Mouse (Mus musculus) midbrain, embryonic 16.5 days (tissue): ENCODE data around the gene Adarb2. TPM values are rescaled to one million over a fixed set of nuclear protein-coding genes. Genes with fewer than 3 reads are reported as not detected.

ENCODE experiments used
- ATAC-seq: fragments of 200-750 bp; cut with Nextera tagmentation; 2 replicates; pipeline ENCODE4 v1.8.0; 2017; ENCODE audit warnings: moderate TSS enrichment
- H3K27ac ChIP-seq: fragments of 300-500 bp; sonication (generic); 2 replicates; pipeline ENCODE4 v1.5.1; 2014; ENCODE audit warnings: mild to moderate bottlenecking, low read length, mixed read lengths
- H3K27me3 ChIP-seq: fragments of 300-500 bp; sonication (generic); 2 replicates; pipeline ENCODE4 v1.6.1; 2014; ENCODE audit warnings: low read depth, low read length, mixed read lengths; ENCODE audit not compliant: control insufficient read depth, insufficient read depth
- H3K36me3 ChIP-seq: fragments of 300-500 bp; sonication (generic); 2 replicates; pipeline ENCODE4 v1.6.1; 2014; ENCODE audit warnings: mild to moderate bottlenecking, low read length, moderate library complexity, mixed read lengths; ENCODE audit not compliant: control insufficient read depth, insufficient read depth
- H3K4me1 ChIP-seq: fragments of 300-500 bp; sonication (generic); 2 replicates; pipeline ENCODE4 v1.6.1; 2014; ENCODE audit warnings: mild to moderate bottlenecking, low read length, mixed read lengths; ENCODE audit not compliant: control insufficient read depth, insufficient read depth
- H3K4me2 ChIP-seq: fragments of 300-500 bp; sonication (generic); 2 replicates; pipeline ENCODE4 v1.6.1; 2014; ENCODE audit warnings: mild to moderate bottlenecking, low read length, mixed read lengths
- H3K4me3 ChIP-seq: fragments of 300-500 bp; sonication (generic); 2 replicates; pipeline ENCODE4 v1.5.1; 2014; ENCODE audit warnings: low read depth, mild to moderate bottlenecking, low read length, moderate library complexity, mixed read lengths
- H3K9ac ChIP-seq: fragments of 300-500 bp; sonication (generic); 2 replicates; pipeline ENCODE4 v1.6.1; 2014; ENCODE audit warnings: low read depth, low read length, mixed read lengths
- H3K9me3 ChIP-seq: fragments of 300-500 bp; sonication (generic); replicated peaks from 2 replicates; pipeline ENCODE4 v1.6.1; 2014; ENCODE audit warnings: mild to moderate bottlenecking, low read length, mixed read lengths; ENCODE audit not compliant: control insufficient read depth, poor library complexity, severe bottlenecking
- WGBS: fragments of 180-500 bp; shearing (Covaris S2); extraction: QIAGEN DNeasy Blood & Tissue Kit; methylation state at CpG from one replicate; pipeline ENCODE4 v1.1.7; 2014; 5-methylcytosine and 5-hydroxymethylcytosine counted together
- polyA plus RNA-seq: library from polyadenylated mRNA; unstranded; fragments of >200 nt; fragmentation: Nextera tagmentation; extraction: Ambion mirVana; gene quantifications from 2 replicates; pipeline ENCODE4 v1.2.1, GENCODE M21; 2015

Adarb2 gene
- polyA plus RNA-seq, 1 experiment from 2014 or later: 30.2 TPM

DNA sequence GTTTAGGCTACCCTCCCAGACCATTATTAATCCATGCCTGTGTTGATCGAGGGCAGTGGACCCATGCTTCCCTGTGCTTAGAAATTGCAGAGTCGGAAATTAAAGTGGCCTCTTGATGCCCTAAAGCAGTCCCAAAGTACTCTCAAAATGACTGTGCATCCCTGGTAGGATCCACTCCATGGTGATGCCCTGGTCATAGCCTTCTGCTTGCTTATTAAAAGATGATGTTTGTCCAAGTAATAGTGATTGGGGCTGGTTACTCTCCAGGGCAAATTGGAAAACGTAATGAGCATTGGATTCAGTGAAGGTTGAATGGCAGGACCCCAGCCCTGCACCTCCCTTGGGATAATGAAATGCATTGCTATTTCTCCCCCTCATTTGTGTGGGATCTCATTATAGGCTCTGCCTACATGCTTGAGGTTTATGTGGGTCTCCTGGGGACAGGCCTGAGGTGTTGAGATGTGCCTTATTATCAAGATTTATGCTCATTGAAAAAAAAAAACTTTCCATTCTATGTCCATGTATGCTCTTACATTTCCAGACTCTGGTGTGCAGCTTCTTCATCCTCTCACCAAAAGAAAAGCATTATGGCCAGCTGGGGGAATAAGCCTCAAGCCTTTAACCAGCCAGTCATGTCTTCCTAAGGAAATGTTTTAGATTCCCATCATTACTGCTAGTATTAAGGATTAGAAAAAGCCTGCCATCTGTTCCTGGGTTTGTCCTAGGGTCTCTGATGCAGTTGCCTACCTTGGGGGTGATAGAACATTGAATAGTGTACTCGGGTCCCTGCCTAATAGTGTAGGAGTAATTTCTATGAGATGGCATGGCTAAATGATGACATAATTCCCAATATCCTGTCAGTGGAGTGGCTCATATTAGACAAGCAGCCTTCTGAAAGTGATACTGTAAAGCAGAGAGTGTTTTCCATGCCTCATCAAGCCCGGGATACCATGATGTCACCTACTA is 208.0 kb downstream of the Adarb2 start:
- Histone ChIP-seq H3K27me3 (no peaks in the 10 kb centered on the region), H3K4me2 (no peak overlapping the region), H3K4me3 (no peak overlapping the region), H3K9me3 (no peaks in the 10 kb centered on the region), H3K36me3 (no peaks in the 10 kb centered on the region), H3K27ac (no peak overlapping the region), H3K4me1 (no peaks in the 10 kb centered on the region; the same call in 1 of the 2 replicates), H3K9ac (no peak overlapping the region)
- WGBS: 58% methylated on average over 5 of the region's 5 CpGs
- peak; percentile 42; the same call in 1 of the 2 replicates for ATAC-seq

DNA sequence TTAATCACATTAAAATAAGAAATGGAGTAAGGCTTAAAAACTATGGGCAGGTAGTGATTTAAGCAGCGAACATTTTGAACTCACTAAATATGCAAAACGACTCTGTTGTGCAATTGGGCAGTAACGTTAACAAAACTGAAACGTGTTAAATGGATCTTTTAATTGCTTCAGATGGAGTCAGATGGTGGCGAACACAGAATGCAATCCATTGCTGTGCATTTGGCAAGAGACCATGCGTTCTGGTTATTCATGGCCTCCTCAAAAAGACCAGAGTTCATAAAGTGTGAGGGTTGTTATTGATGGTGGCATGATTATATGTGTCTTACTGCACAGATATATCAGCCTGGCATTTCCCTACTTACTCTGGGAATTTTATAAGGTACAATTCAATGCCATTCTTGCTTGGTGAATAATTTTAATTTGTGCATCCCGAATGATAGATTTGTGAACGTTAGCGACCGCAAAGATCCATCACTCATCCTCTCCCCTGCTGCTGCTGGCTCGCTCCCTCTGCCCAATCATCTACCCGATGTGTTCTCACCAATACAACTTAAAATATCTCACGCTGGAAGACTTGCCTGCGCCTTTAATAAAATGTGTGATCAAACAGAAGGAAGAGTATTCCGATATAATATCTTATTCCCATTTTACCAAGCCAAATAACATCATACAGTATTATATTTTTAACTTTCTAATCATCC is 221.5 kb downstream of the Adarb2 start:
- H3K27ac ChIP-seq: no peak overlapping the region
- no peaks in the 10 kb centered on the region for H3K4me1 ChIP-seq
- H3K4me2 ChIP-seq: no peak overlapping the region
- no peak for ATAC-seq
- no peak overlapping the region for H3K9ac ChIP-seq
- no peak overlapping the region for H3K4me3 ChIP-seq
- WGBS: 89% methylated on average over 15 of the region's 15 CpGs
- H3K36me3 ChIP-seq: no peaks in the 10 kb centered on the region
- H3K27me3 ChIP-seq: no peaks in the 10 kb centered on the region
- no peaks in the 10 kb centered on the region for H3K9me3 ChIP-seq

DNA sequence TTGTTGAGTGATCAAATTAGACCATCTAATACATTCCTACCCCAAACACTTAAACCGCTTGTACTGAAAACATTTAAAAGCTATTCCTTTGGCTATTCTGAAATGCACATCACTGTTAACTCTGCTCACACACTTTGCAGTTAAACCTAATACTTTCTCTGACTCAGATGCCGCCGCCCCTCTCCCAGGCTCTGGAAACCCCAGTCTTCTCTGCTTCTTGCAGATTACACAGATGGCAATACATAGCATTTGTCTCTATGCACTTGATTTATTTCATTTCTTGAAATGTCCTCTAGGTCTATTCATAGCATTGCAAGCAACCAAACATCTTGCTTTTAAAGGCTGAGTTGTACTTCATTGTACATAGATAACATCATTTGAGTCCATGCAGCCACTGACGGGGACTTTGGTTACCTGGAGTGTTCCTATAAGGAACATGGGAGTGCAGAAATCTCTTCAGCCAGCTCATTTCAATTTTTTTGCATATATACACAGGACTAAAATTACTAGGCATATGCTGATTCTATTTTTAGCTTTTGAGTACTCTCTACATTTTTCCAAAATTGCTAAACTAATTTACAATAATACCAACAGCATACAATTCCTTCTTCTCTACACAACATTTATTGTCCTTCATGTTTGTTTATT is 236.6 kb downstream of the Adarb2 start:
- no peaks in the 10 kb centered on the region for H3K36me3 ChIP-seq
- H3K27ac ChIP-seq: no peak overlapping the region
- peaks cover 2% of the 10 kb centered on the region; the same call in 1 of the 2 replicates for H3K9me3 ChIP-seq
- no peak overlapping the region for H3K4me2 ChIP-seq
- H3K9ac ChIP-seq: no peak overlapping the region
- WGBS: 93% methylated on average over 4 of the region's 4 CpGs
- no peaks in the 10 kb centered on the region for H3K4me1 ChIP-seq
- H3K27me3 ChIP-seq: no peaks in the 10 kb centered on the region
- no peak overlapping the region for H3K4me3 ChIP-seq
- no peak for ATAC-seq

DNA sequence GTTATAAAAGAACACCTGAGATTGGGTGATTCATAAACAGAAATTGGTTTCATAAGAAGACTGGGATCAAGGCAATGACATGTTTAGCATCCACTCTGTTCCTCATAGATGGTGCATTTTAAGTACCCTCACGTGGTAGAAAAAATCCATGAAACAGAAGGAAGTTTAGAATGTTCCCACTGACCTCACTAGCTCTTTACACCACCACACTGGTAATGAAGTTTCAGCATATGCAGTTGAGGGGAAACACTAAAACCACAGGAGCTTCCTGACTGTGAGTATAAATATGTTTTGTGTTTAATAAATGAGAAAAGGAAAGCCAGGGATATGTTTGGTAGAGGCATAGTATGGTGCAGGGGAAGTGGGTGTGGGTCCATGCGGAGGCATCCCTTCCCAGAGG is 242.7 kb downstream of the Adarb2 start:
- Histone ChIP-seq H3K9ac (no peak overlapping the region), H3K4me1 (no peaks in the 10 kb centered on the region), H3K4me3 (no peak overlapping the region), H3K9me3 (no peaks in the 10 kb centered on the region), H3K27ac (no peak overlapping the region), H3K27me3 (no peaks in the 10 kb centered on the region), H3K36me3 (no peaks in the 10 kb centered on the region), H3K4me2 (no peak overlapping the region)
- ATAC-seq: no peak
- 85% methylated on average over 2 of the region's 2 CpGs for WGBS

DNA sequence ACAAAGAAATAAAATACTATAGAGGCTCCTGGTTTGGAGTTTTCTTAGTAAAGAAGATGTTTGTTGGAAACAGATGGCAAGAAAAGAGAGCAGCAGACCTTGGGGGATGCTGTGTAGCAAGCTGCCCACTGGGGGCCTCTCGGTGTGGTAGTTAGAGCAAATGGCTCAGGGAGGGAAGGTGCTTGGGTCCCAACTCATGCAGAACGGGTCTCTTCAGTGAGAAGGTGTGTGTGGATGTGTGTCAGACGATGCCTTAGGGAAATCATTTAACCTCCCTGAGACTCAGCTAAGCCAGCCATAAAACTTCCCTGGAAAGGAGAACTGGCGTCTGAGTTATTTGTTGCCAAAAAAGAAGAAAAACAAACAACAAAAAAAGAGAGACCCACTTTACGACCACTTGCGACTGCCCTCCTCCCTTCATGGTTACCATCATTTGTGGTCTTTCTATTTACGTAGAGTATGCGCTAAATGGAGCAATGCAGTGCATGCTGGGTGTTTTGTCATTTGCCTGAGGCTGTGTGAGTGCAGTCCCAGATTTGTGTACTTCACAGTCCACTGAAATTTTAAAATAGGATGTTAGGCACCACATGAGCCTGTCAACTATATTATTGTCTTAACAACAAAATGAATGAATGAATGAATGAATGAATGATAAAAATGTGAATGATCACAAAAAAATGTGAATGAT is 245.7 kb downstream of the Adarb2 start:
- no peaks in the 10 kb centered on the region for H3K36me3 ChIP-seq
- no peak overlapping the region for H3K4me2 ChIP-seq
- no peak for ATAC-seq
- no peak overlapping the region for H3K27ac ChIP-seq
- H3K9me3 ChIP-seq: no peaks in the 10 kb centered on the region
- H3K4me1 ChIP-seq: no peaks in the 10 kb centered on the region
- no peaks in the 10 kb centered on the region for H3K27me3 ChIP-seq
- H3K9ac ChIP-seq: no peak overlapping the region
- 78% methylated on average over 8 of the region's 8 CpGs for WGBS
- H3K4me3 ChIP-seq: no peak overlapping the region

DNA sequence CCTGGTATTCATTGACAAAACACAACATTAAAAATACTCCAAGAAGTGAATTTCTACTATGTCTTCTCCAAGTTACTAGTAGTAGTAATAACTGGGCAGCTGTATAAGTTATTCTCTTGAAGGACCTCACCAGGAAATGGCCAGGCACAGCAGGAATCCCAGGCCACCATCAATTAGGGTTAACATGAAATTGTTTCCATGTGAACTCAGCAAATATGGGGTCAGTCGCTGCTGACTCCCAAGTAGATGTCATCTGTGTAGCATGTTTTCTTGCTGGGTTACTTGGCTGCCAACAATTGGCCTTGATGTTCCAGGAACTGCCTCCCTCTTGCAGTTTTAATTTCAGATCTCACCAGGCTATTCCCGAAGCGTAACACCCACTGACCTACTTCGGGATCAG is 248.9 kb downstream of the Adarb2 start:
- 87% methylated on average over 4 of the region's 4 CpGs for WGBS
- H3K4me1 ChIP-seq: no peaks in the 10 kb centered on the region
- H3K27me3 ChIP-seq: no peaks in the 10 kb centered on the region
- no peak for ATAC-seq
- H3K4me2 ChIP-seq: no peak overlapping the region
- no peak overlapping the region for H3K9ac ChIP-seq
- H3K9me3 ChIP-seq: no peaks in the 10 kb centered on the region
- no peaks in the 10 kb centered on the region for H3K36me3 ChIP-seq
- H3K27ac ChIP-seq: no peak overlapping the region
- H3K4me3 ChIP-seq: no peak overlapping the region

DNA sequence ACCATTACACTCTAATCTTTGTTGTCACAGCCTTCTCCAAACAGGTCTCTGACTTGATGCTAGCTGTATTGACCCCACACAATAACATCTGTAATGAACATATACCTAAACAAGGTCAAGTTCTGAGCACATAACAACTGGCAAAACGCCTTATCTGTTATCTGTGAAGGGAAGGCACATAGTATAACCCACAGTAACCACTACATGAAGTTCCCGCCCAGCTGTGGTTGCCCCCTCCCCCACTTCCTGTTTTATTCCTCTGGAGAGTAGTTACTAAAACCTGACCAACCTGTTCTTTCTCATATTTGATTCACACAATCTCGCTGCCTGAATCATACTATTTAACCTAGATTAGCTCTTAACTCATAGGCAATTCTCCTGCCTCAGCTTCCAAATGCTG is 254.2 kb downstream of the Adarb2 start:
- no peaks in the 10 kb centered on the region for H3K36me3 ChIP-seq
- WGBS: 83% methylated on average over 3 of the region's 3 CpGs
- H3K9ac ChIP-seq: no peak overlapping the region
- H3K4me2 ChIP-seq: no peak overlapping the region
- no peak overlapping the region for H3K27ac ChIP-seq
- no peak for ATAC-seq
- H3K9me3 ChIP-seq: no peaks in the 10 kb centered on the region
- H3K4me1 ChIP-seq: no peaks in the 10 kb centered on the region
- H3K4me3 ChIP-seq: no peak overlapping the region
- H3K27me3 ChIP-seq: no peaks in the 10 kb centered on the region

DNA sequence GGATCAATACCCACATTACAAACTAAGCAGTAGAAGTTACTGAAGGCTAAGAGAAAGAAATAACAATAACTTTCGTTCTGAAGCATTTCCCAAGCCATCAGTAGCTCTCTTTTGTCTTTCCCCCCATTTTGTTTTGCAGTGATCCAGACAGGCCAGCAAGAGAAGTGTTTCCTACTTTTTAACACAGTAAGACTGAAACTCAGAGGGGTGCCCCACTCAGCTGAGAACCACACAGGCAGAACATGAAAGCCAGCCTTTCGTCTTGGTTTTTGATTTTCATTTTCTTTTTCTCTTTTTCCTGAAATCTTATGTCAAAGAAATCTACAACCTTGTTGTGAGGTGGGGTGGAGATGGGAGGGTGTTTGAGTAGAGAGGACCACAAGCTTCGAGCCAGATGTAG is 255.2 kb downstream of the Adarb2 start:
- Histone ChIP-seq H3K36me3 (no peaks in the 10 kb centered on the region), H3K4me1 (no peaks in the 10 kb centered on the region), H3K4me2 (no peak overlapping the region), H3K27me3 (no peaks in the 10 kb centered on the region), H3K4me3 (no peak overlapping the region), H3K9ac (no peak overlapping the region), H3K9me3 (no peaks in the 10 kb centered on the region), H3K27ac (no peak overlapping the region)
- no peak for ATAC-seq
- 69% methylated on average over 3 of the region's 3 CpGs for WGBS
